Mouse (Mus musculus): ENCODE data around the gene Bet1. TPM values are rescaled to one million over a fixed set of nuclear protein-coding genes. Genes with fewer than 3 reads are reported as not detected.

The Bet1 gene
- polyA plus RNA-seq, 1 experiment from 2014 or later: 59.5 TPM

GRCm38 (mm10) chr6:4047200-4047599, 39.6 kb downstream of the Bet1 start:
- no peak overlapping the region for H3K4me2 ChIP-seq (replicated peaks; ENCODE audit: low read depth, low read length)
- H3K9ac ChIP-seq (ENCODE audit: low read depth, low read length): no peak overlapping the region
- no peaks in the 10 kb centered on the region for H3K27me3 ChIP-seq (ENCODE audit: control insufficient read depth, insufficient read depth, low read length)
- ATAC-seq (ENCODE audit: low FRiP score): no peak
- H3K36me3 ChIP-seq (ENCODE audit: control insufficient read depth, insufficient read depth, low read length): no peaks in the 10 kb centered on the region
- H3K4me1 ChIP-seq (replicated peaks; ENCODE audit: control insufficient read depth, insufficient read depth, low read length): no peaks in the 10 kb centered on the region
- no peaks in the 10 kb centered on the region for H3K9me3 ChIP-seq (ENCODE audit: control insufficient read depth, low read length)
- no peak for DNase-seq (ENCODE audit: low spot score)
- H3K4me3 ChIP-seq (ENCODE audit: low read depth, low read length): no peak overlapping the region
- WGBS: 100% methylated on average over 1 of the region's 1 CpGs
- H3K27ac ChIP-seq (ENCODE audit: low read depth, low read length): no peak overlapping the region

DNA sequence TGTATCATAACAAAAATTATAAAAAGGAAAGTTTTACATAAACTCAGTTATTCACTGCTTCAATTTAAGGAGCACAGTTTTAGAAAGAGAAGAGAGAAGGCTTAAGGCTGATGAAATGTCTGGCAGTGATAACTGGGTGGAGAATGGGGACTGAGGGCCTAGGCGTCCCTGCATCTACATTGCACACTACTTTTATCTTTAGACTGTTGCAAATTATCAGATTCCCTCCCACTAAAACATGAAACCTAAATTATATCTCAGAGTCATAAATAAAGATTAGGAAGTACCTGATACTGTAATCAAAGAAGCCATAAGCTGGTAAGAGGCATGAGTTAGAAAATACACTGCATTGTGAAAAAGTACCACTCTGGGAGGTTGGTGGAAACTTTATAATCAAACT, 45.0 kb downstream of the Bet1 start:
- no peak overlapping the region for H3K4me3 ChIP-seq (ENCODE audit: low read depth, low read length)
- no peak overlapping the region for H3K9ac ChIP-seq (ENCODE audit: low read depth, low read length)
- H3K4me1 ChIP-seq (replicated peaks; ENCODE audit: control insufficient read depth, insufficient read depth, low read length): no peaks in the 10 kb centered on the region
- ATAC-seq (ENCODE audit: low FRiP score) (no peak), DNase-seq (ENCODE audit: low spot score) (no peak)
- H3K27ac ChIP-seq (ENCODE audit: low read depth, low read length): no peak overlapping the region
- WGBS: 78% methylated on average over 1 of the region's 1 CpGs
- H3K27me3 ChIP-seq (ENCODE audit: control insufficient read depth, insufficient read depth, low read length): no peaks in the 10 kb centered on the region
- H3K4me2 ChIP-seq (replicated peaks; ENCODE audit: low read depth, low read length): no peak overlapping the region
- no peaks in the 10 kb centered on the region for H3K9me3 ChIP-seq (ENCODE audit: control insufficient read depth, low read length)
- no peaks in the 10 kb centered on the region for H3K36me3 ChIP-seq (ENCODE audit: control insufficient read depth, insufficient read depth, low read length)

GRCm38 (mm10) chr6:4030956-4031355, 55.8 kb downstream of the Bet1 start:
- Histone ChIP-seq H3K27me3 (ENCODE audit: control insufficient read depth, insufficient read depth, low read length) (no peaks in the 10 kb centered on the region), H3K9me3 (ENCODE audit: control insufficient read depth, low read length) (no peaks in the 10 kb centered on the region), H3K4me2 (replicated peaks; ENCODE audit: low read depth, low read length) (no peak overlapping the region), H3K4me1 (replicated peaks; ENCODE audit: control insufficient read depth, insufficient read depth, low read length) (no peaks in the 10 kb centered on the region), H3K9ac (ENCODE audit: low read depth, low read length) (no peak overlapping the region), H3K36me3 (ENCODE audit: control insufficient read depth, insufficient read depth, low read length) (no peaks in the 10 kb centered on the region), H3K4me3 (ENCODE audit: low read depth, low read length) (no peak overlapping the region), H3K27ac (ENCODE audit: low read depth, low read length) (no peak overlapping the region)
- DNase-seq (ENCODE audit: low spot score): no peak
- 81% methylated on average over 3 of the region's 3 CpGs for WGBS
- ATAC-seq (ENCODE audit: low FRiP score): no peak

Other genes with a start within 250 kb of the Bet1 start
- 0.97 and 1.1 TPM in 2 replicates for gene Tfpi2, start 98.1 kb downstream of the Bet1 start, polyA plus RNA-seq (2014; fragmentation: Nextera tagmentation; extraction: Ambion mirVana)
- not detected in 2 replicates for gene Gngt1, start 93.2 kb downstream of the Bet1 start, polyA plus RNA-seq (2014; fragmentation: Nextera tagmentation; extraction: Ambion mirVana)
- gene Gng11, start 83.1 kb downstream of the Bet1 start, polyA plus RNA-seq (2014; fragmentation: Nextera tagmentation; extraction: Ambion mirVana): 44.1 and 48.1 TPM in 2 replicates

Data from hindbrain, embryonic 11.5 days (tissue).